Mouse (Mus musculus) liver, embryonic 14.5 days (tissue): ENCODE data around the gene Zfp101. TPM values are rescaled to one million over a fixed set of nuclear protein-coding genes. Genes with fewer than 3 reads are reported as not detected.

Experiments used
- ATAC-seq: fragments of 200-750 bp; cut with Nextera tagmentation; 2 replicates; pipeline ENCODE4 v1.8.0; 2017; ENCODE audit warnings: moderate number of reproducible peaks, mild to moderate bottlenecking, moderate library complexity; ENCODE audit not compliant: insufficient read depth
- DNase-seq, 3 experiments: peaks; one replicate each; pipeline ENCODE4 v3.0.0-alpha.2; 2012 to 2013; ENCODE audit warnings: low read depth in 3 of 3, low spot score in 3 of 3
- H3K27ac ChIP-seq: fragments of 300-500 bp; sonication (generic); 2 replicates; pipeline ENCODE4 v1.5.1; 2014; ENCODE audit warnings: moderate library complexity, mild to moderate bottlenecking, control low read depth, inconsistent platforms
- H3K27me3 ChIP-seq: fragments of 300-500 bp; sonication (generic); 2 replicates; pipeline ENCODE4 v1.6.1; 2014; ENCODE audit warnings: mild to moderate bottlenecking, low read length, moderate library complexity; ENCODE audit not compliant: control insufficient read depth, insufficient read depth
- H3K36me3 ChIP-seq: fragments of 300-500 bp; sonication (generic); replicated peaks from 2 replicates; pipeline ENCODE4 v1.6.1; 2014; ENCODE audit warnings: low read depth; ENCODE audit not compliant: control insufficient read depth, insufficient read depth
- H3K4me1 ChIP-seq, 2 experiments: fragments of 200-500 bp in 1 of 2; fragments of 300-500 bp in 1 of 2; sonication (generic) in 1 of 2; replicated peaks; 2 replicates each; pipeline ENCODE4 v1.6.1; 2012 to 2014; ENCODE audit warnings: antibody characterized with exemption in 1 of 2, inconsistent platforms in 1 of 2, low read length in 1 of 2; ENCODE audit not compliant: control insufficient read depth in 2 of 2, insufficient read depth in 2 of 2
- H3K4me2 ChIP-seq: fragments of 300-500 bp; sonication (generic); 2 replicates; pipeline ENCODE4 v1.6.1; 2014; ENCODE audit warnings: low read depth, mild to moderate bottlenecking, control low read depth, moderate library complexity
- H3K4me3 ChIP-seq, 2 experiments: fragments of 200-500 bp in 1 of 2; fragments of 300-500 bp in 1 of 2; sonication (generic) in 1 of 2; 2 replicates each; pipeline ENCODE4 v1.5.1; 2012 to 2014; ENCODE audit warnings: low read depth in 2 of 2, low read length in 2 of 2, mild to moderate bottlenecking in 2 of 2, control low read depth in 1 of 2, inconsistent platforms in 1 of 2, moderate library complexity in 1 of 2; ENCODE audit not compliant: insufficient read depth in 1 of 2
- H3K9ac ChIP-seq: fragments of 300-500 bp; sonication (generic); replicated peaks from 2 replicates; pipeline ENCODE4 v1.6.1; 2014; ENCODE audit warnings: mild to moderate bottlenecking, control low read depth, moderate library complexity
- H3K9me3 ChIP-seq: fragments of 300-500 bp; sonication (generic); 2 replicates; pipeline ENCODE4 v1.6.1; 2016; ENCODE audit warnings: low read length, mixed read lengths; ENCODE audit not compliant: control insufficient read depth
- CTCF ChIP-seq: IDR thresholded peaks from 2 replicates; pipeline ENCODE4 v1.5.1; 2016; ENCODE audit warnings: antibody characterized with exemption, low read depth, control low read depth
- EP300 ChIP-seq: IDR thresholded peaks from 2 replicates; pipeline ENCODE4 v1.6.1; 2016; ENCODE audit warnings: antibody characterized with exemption, low read depth
- WGBS: fragments of 180-500 bp; shearing (Covaris S2); extraction: QIAGEN DNeasy Blood & Tissue Kit; methylation state at CpG from one replicate; pipeline ENCODE4 v1.1.7; 2014; ENCODE audit not compliant: insufficient replicate concordance; 5-methylcytosine and 5-hydroxymethylcytosine counted together
- polyA plus RNA-seq, 2 experiments: library from polyadenylated mRNA; depleted of rRNA in 1 of 2; stranded (reverse) in 1 of 2; unstranded in 1 of 2; fragments of >200 nt; fragmentation: Nextera tagmentation in 1 of 2; extraction: Ambion mirVana in 1 of 2; gene quantifications; 2 replicates each; pipeline versions ENCODE4 v1.2.1 to v1.2.3; 2012 to 2014

The Zfp101 gene
- polyA plus RNA-seq, 2 experiments = 6.2 to 9.8 TPM

DNA sequence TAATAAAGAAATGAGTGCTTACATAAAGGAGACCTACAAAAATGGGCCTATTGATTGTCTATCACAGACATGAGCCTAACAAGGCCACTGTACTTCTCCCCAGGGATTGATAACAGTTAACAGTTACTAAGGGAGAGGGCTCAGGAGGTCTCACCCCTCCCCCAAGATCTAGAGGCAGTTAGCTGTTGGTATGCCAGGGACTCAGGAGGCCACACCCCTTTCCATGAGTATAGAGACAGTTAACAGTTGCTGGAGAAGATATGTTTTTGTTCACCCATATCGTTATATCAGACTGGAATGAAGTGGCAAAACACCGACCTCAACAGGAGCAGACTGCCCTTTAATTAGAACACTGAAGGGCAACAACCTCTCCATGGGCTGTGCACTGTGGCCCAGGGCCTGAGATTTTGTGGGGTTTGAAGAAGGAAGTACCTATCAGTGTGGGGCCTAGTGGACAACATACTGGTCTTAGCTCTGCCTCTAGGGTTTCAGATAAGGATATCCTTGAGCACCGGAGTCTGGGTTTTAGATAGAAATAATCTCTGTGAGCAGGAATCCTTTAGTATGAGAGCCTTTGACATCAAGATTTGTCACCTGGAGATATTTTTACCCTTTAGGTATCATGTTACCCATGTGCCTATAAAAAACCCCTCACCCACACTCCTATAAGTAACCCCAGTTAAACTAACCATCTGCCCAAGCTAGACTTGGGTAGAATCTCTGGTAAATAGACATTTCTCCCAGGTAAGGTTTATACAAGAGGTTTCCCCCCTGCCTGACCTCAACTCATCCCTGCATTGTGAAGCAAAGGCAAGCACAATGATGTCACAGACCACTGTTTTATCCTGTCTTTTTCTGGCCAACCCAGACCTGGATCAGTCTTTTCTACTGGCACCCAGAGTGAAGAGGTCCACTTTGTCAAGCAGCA, 37.8 kb upstream of the Zfp101 start, which contains the start of gene Actl9:
Gene Actl9, plus strand, starts transcription at position 878 of the 928 bp plus-strand sequence.
- TF ChIP-seq CTCF (no peak), EP300 (peak; percentile 55)
- WGBS = 18% methylated on average over 3 of the region's 3 CpGs
- H3K4me1 ChIP-seq = peaks cover 0 to 9% of the 10 kb centered on the region in 2 experiments; a peak in 3 of 4 replicates
- peak; percentile 82 for ATAC-seq
- no peaks in the 10 kb centered on the region for H3K36me3 ChIP-seq
- H3K27me3 ChIP-seq = no peaks in the 10 kb centered on the region
- no peak within 1 kb of the TSS for H3K27ac ChIP-seq
- no peak within 1 kb of the TSS for H3K4me2 ChIP-seq
- H3K9me3 ChIP-seq = no peaks in the 10 kb centered on the region
- DNase-seq = peak in 1 of 3 experiments; percentile 7
- H3K4me3 ChIP-seq = no peak within 1 kb of the TSS
- H3K9ac ChIP-seq = no peak within 1 kb of the TSS

- Histone ChIP-seq H3K36me3 (no peaks in the 10 kb centered on the region), H3K4me1 (peaks cover 6 to 9% of the 10 kb centered on the region in 2 experiments), H3K27ac (no peak overlapping the region), H3K27me3 (no peaks in the 10 kb centered on the region), H3K9ac (no peak overlapping the region), H3K4me3 (no peak overlapping the region), H3K4me2 (no peak overlapping the region), H3K9me3 (no peaks in the 10 kb centered on the region)
- WGBS = 76% methylated on average over 5 of the region's 5 CpGs
- DNase-seq (no peak), ATAC-seq (no peak)
- no peak for TF ChIP-seq CTCF
- TF ChIP-seq EP300 = no peak
Measured at GRCm38 (mm10) chr17:33392271-33392670, 2.2 kb downstream of the Zfp101 start.

DNA sequence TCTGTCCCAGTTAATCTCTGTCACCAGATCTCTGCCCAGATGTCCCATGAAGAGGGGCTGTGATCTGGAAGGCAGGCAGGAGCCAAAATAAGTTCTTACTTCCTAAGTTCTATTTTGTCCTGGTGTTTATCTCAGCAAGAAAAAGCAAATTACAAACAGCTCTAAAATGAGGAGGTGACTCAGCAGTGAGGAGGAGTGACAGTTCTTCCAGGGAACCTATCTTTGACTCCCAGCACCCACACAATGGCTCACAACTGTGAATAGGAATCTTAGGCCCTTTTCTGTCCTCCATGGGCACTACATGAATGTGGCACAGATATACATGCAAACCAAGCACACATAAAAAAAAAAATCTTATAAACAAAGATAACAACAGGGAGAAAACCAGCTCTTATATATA, 8.7 kb downstream of the Zfp101 start:
- no peak for TF ChIP-seq EP300
- TF ChIP-seq CTCF = no peak
- DNase-seq = no peak
- peaks cover 27% of the 10 kb centered on the region for H3K36me3 ChIP-seq

GRCm38 (mm10) chr17:33372795-33373194, 21.6 kb downstream of the Zfp101 start:
- no peaks in the 10 kb centered on the region for H3K27me3 ChIP-seq
- TF ChIP-seq CTCF (no peak), EP300 (no peak)
- no peak overlapping the region for H3K27ac ChIP-seq
- 69% methylated on average over 3 of the region's 3 CpGs for WGBS
- no peak overlapping the region for H3K4me2 ChIP-seq
- H3K9ac ChIP-seq = no peak overlapping the region
- H3K4me3 ChIP-seq = no peak overlapping the region
- no peaks in the 10 kb centered on the region for H3K9me3 ChIP-seq
- ATAC-seq (no peak), DNase-seq (no peak)
- no peaks in the 10 kb centered on the region for H3K4me1 ChIP-seq
- H3K36me3 ChIP-seq = no peaks in the 10 kb centered on the region

More for the DNA sequence above, 8.7 kb downstream of the Zfp101 start:
- H3K9me3 ChIP-seq = no peaks in the 10 kb centered on the region
- ATAC-seq = no peak
- no peaks in the 10 kb centered on the region for H3K4me1 ChIP-seq
- H3K27ac ChIP-seq = no peak overlapping the region
- no peak overlapping the region for H3K4me3 ChIP-seq
- H3K4me2 ChIP-seq = no peak overlapping the region
- no peak overlapping the region for H3K9ac ChIP-seq
- H3K27me3 ChIP-seq = no peaks in the 10 kb centered on the region
